Mouse (Mus musculus) MEL (cell line): ENCODE results near the gene Foxo3. TPM values are rescaled to one million over a fixed set of nuclear protein-coding genes. Genes with fewer than 3 reads are reported as not detected.

Experiments
- DNase-seq: peaks from one replicate; pipeline ENCODE4 v3.0.0; 2011; ENCODE audit warnings: low read depth, low spot score
- H3K27ac ChIP-seq: 2 replicates; pipeline ENCODE4 v1.5.1; 2012; ENCODE audit warnings: low read depth, mild to moderate bottlenecking, control low read depth, low read length, moderate library complexity; ENCODE audit not compliant: control insufficient read depth
- H3K27me3 ChIP-seq, 2 experiments: fragments of 150-350 bp in 1 of 2; sonication (generic) in 1 of 2; 2 replicates each; pipeline ENCODE4 v1.6.1; 2012; ENCODE audit warnings: low read length in 2 of 2, mild to moderate bottlenecking in 2 of 2, improper control_type of control experiment in 1 of 2, moderate library complexity in 1 of 2; ENCODE audit not compliant: insufficient read depth in 2 of 2, control insufficient read depth in 1 of 2
- H3K36me3 ChIP-seq, 2 experiments: 2 replicates each; pipeline ENCODE4 v1.6.1; 2012 to 2014; ENCODE audit warnings: low read length in 2 of 2, improper control_type of control experiment in 1 of 2, inconsistent platforms in 1 of 2, mild to moderate bottlenecking in 1 of 2; ENCODE audit not compliant: insufficient read depth in 2 of 2, control insufficient read depth in 1 of 2
- H3K4me1 ChIP-seq, 2 experiments: fragments of 150-350 bp in 1 of 2; sonication (generic) in 1 of 2; 2 replicates each; pipeline ENCODE4 v1.6.1; 2012; ENCODE audit warnings: low read length in 2 of 2, improper control_type of control experiment in 1 of 2, mild to moderate bottlenecking in 1 of 2; ENCODE audit not compliant: insufficient read depth in 2 of 2, control insufficient read depth in 1 of 2
- H3K4me3 ChIP-seq, 2 experiments: fragments of 150-350 bp in 1 of 2; sonication (generic) in 1 of 2; 2 replicates each; pipeline ENCODE4 v1.5.1; 2012; ENCODE audit warnings: low read depth in 2 of 2, low read length in 2 of 2, mild to moderate bottlenecking in 2 of 2, moderate library complexity in 2 of 2, control low read depth in 1 of 2, improper control_type of control experiment in 1 of 2; ENCODE audit not compliant: control insufficient read depth in 1 of 2, insufficient read depth in 1 of 2
- H3K79me2 ChIP-seq: 2 replicates; pipeline ENCODE4 v1.6.1; 2012; ENCODE audit warnings: mild to moderate bottlenecking, low read length, moderate library complexity; ENCODE audit not compliant: control insufficient read depth, poor library complexity, insufficient read depth
- H3K9ac ChIP-seq: 2 replicates; pipeline ENCODE4 v1.6.1; 2012; ENCODE audit warnings: low read depth, mild to moderate bottlenecking, control low read depth, low read length, moderate library complexity; ENCODE audit not compliant: control insufficient read depth, poor library complexity, severe bottlenecking
- H3K9me3 ChIP-seq: fragments of 150-350 bp; sonication (generic); replicated peaks from 2 replicates; pipeline ENCODE4 v1.6.1; 2012; ENCODE audit warnings: mild to moderate bottlenecking, low read length, improper control_type of control experiment, moderate library complexity; ENCODE audit not compliant: insufficient read depth
- CHD1 ChIP-seq: IDR thresholded peaks from 2 replicates; pipeline ENCODE4 v1.6.1; 2012; ENCODE audit warnings: low read depth, mild to moderate bottlenecking, inconsistent platforms, low read length, improper control_type of control experiment
- CTCF ChIP-seq, 3 experiments: IDR thresholded peaks in 2 of 3; conservative IDR thresholded peaks in 1 of 3; 2 replicates each; pipeline ENCODE4 v1.5.1; 2011 to 2012; ENCODE audit warnings: low read length in 3 of 3, low read depth in 2 of 3, mild to moderate bottlenecking in 2 of 3, improper control_type of control experiment in 1 of 3, inconsistent platforms in 1 of 3, mixed read lengths in 1 of 3, moderate library complexity in 1 of 3; ENCODE audit not compliant: control insufficient read depth in 1 of 3, insufficient read depth in 1 of 3, poor library complexity in 1 of 3, severe bottlenecking in 1 of 3
- ELF1 ChIP-seq: IDR thresholded peaks from 2 replicates; pipeline ENCODE4 v1.6.1; 2014; ENCODE audit warnings: low read depth, mild to moderate bottlenecking, inconsistent platforms, low read length, improper control_type of control experiment, moderate library complexity
- EP300 ChIP-seq, 2 experiments: IDR thresholded peaks; 2 replicates each; pipeline ENCODE4 v1.6.1; 2011; ENCODE audit warnings: improper control_type of control experiment in 2 of 2, low read length in 2 of 2, low read depth in 1 of 2, mild to moderate bottlenecking in 1 of 2
- ETS1 ChIP-seq: IDR thresholded peaks from 2 replicates; pipeline ENCODE4 v1.6.1; 2012; ENCODE audit warnings: low read depth, mild to moderate bottlenecking, inconsistent platforms, low read length, improper control_type of control experiment, moderate library complexity
- GABPA ChIP-seq: IDR thresholded peaks from 2 replicates; pipeline ENCODE4 v1.6.1; 2012; ENCODE audit warnings: low read depth, mild to moderate bottlenecking, inconsistent platforms, low read length, improper control_type of control experiment, moderate library complexity
- GATA1 ChIP-seq: IDR thresholded peaks from 2 replicates; pipeline ENCODE4 v1.6.1; 2011; ENCODE audit warnings: low read depth, low read length, improper control_type of control experiment
- JUND ChIP-seq: IDR thresholded peaks from 2 replicates; pipeline ENCODE4 v1.6.1; 2011; ENCODE audit warnings: low read depth, mild to moderate bottlenecking, improper control_type of control experiment, low read length
- KAT2A ChIP-seq: conservative IDR thresholded peaks from 2 replicates; pipeline ENCODE4 v1.6.1; 2012; ENCODE audit warnings: low read depth, low read length, improper control_type of control experiment, inconsistent platforms
- MAFK ChIP-seq: IDR thresholded peaks from 2 replicates; pipeline ENCODE4 v1.6.1; 2011; ENCODE audit warnings: low read depth, mild to moderate bottlenecking, low read length, improper control_type of control experiment, borderline replicate concordance
- MXI1 ChIP-seq: IDR thresholded peaks from 2 replicates; pipeline ENCODE4 v1.6.1; 2011; ENCODE audit warnings: mild to moderate bottlenecking, low read depth, low read length, improper control_type of control experiment
- MYC ChIP-seq: IDR thresholded peaks from 2 replicates; pipeline ENCODE4 v1.6.1; 2011; ENCODE audit warnings: low read depth, mild to moderate bottlenecking, low read length, improper control_type of control experiment, moderate library complexity
- NELFE ChIP-seq: IDR thresholded peaks from 2 replicates; pipeline ENCODE4 v1.6.1; 2011; ENCODE audit warnings: low read depth, low read length, improper control_type of control experiment
- POLR2AphosphoS2 ChIP-seq: IDR thresholded peaks from 2 replicates; pipeline ENCODE4 v1.6.1; 2011; ENCODE audit warnings: low read length, improper control_type of control experiment
- POLR2AphosphoS5 ChIP-seq: IDR thresholded peaks from 2 replicates; pipeline ENCODE4 v1.6.1; 2012; ENCODE audit warnings: low read depth, borderline replicate concordance, mild to moderate bottlenecking, inconsistent platforms, low read length, moderate library complexity, mixed read lengths
- RAD21 ChIP-seq: IDR thresholded peaks from 2 replicates; pipeline ENCODE4 v1.6.1; 2011; ENCODE audit warnings: mild to moderate bottlenecking, low read depth, low read length, improper control_type of control experiment
- SMC3 ChIP-seq: IDR thresholded peaks from 2 replicates; pipeline ENCODE4 v1.6.1; 2011; ENCODE audit warnings: low read depth, low read length, improper control_type of control experiment
- TBP ChIP-seq: IDR thresholded peaks from 2 replicates; pipeline ENCODE4 v1.8.0; 2011; ENCODE audit warnings: low read depth, low read length, improper control_type of control experiment
- TCF12 ChIP-seq: IDR thresholded peaks from 2 replicates; pipeline ENCODE4 v1.6.1; 2014; ENCODE audit warnings: low read depth, mild to moderate bottlenecking, inconsistent platforms, low read length, improper control_type of control experiment, moderate library complexity
- UBTF ChIP-seq: IDR thresholded peaks from 2 replicates; pipeline ENCODE4 v1.6.1; 2012; ENCODE audit warnings: low read depth, mild to moderate bottlenecking, inconsistent platforms, low read length, improper control_type of control experiment, moderate library complexity, borderline replicate concordance; ENCODE audit not compliant: insufficient read depth
- USF1 ChIP-seq: IDR thresholded peaks from 2 replicates; pipeline ENCODE4 v1.6.1; 2014; ENCODE audit warnings: low read depth, mild to moderate bottlenecking, inconsistent platforms, low read length, improper control_type of control experiment, moderate library complexity
- ZC3H11A ChIP-seq: IDR thresholded peaks from 2 replicates; pipeline ENCODE4 v1.6.1; 2012; ENCODE audit warnings: low read depth, mild to moderate bottlenecking, inconsistent platforms, low read length, improper control_type of control experiment
- ZKSCAN1 ChIP-seq: IDR thresholded peaks from 2 replicates; pipeline ENCODE4 v1.6.1; 2012; ENCODE audit warnings: low read depth, mild to moderate bottlenecking, inconsistent platforms, low read length, improper control_type of control experiment, moderate library complexity
- ZNF384 ChIP-seq: IDR thresholded peaks from 2 replicates; pipeline ENCODE4 v1.6.1; 2012; ENCODE audit warnings: low read depth, mild to moderate bottlenecking, inconsistent platforms, low read length, improper control_type of control experiment
- polyA plus RNA-seq, 2 experiments: library from polyadenylated mRNA; stranded (reverse) in 1 of 2; unstranded in 1 of 2; fragments of >175 nt in 1 of 2; fragments of >200 nt in 1 of 2; gene quantifications; 2 replicates each; pipeline versions ENCODE4 v1.2.1 to v1.2.4; 2012; ENCODE audit warnings: low replicate concordance in 2 of 2, low read depth in 1 of 2; ENCODE audit not compliant: insufficient read length in 2 of 2, insufficient read depth in 1 of 2, missing spikeins in 1 of 2
- total RNA-seq: library from RNA; depleted of rRNA; stranded (reverse); fragments of 300-350 nt; gene quantifications from 2 replicates; pipeline ENCODE4 v1.2.3, GENCODE M21; 2012

The Foxo3 gene
- total and polyA plus RNA-seq, 3 experiments = 21.0 to 103 (median 27.2) TPM

DNA sequence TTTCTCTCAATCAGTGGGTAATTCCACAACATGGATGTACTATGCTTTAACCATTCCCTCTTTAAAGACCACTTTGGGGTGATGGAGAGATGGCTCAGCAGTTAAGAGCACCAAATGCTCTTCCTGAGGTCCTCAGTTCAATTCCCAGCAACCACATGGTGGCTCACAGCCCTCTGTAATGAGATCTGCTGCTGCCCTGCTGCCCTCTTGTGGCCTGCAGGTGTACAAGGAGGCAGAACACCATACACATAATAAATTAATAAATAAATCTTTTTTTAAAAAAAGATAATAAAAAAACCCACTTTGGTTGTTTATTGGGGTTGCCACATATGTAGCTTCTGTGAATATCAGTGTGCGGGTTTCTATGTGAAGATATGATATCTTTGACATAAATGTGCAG is 21.4 kb upstream of the Foxo3 start:
- Histone ChIP-seq H3K4me3 (no peak overlapping the region), H3K9me3 (no peaks in the 10 kb centered on the region), H3K79me2 (no peaks in the 10 kb centered on the region), H3K9ac (no peak overlapping the region), H3K27me3 (no peaks in the 10 kb centered on the region; a peak in 1 of 4 replicates), H3K27ac (no peak overlapping the region), H3K36me3 (no peaks in the 10 kb centered on the region), H3K4me1 (peaks cover 0 to 3% of the 10 kb centered on the region in 2 experiments; a peak in 2 of 4 replicates)
- TF ChIP-seq TCF12 = no peak
- TF ChIP-seq ELF1 = no peak
- peak; percentile 39 to 76 (median 66) for TF ChIP-seq CTCF (IDR thresholded peaks at IDR 0.05 in 2 of 3, conservative IDR thresholded peaks at IDR 0.05 in 1 of 3; ENCODE audit: control insufficient read depth in 1 of 3, insufficient read depth in 1 of 3, low read depth in 2 of 3, low read length in 3 of 3, poor library complexity in 1 of 3, severe bottlenecking in 1 of 3)
- peak; percentile 65 for TF ChIP-seq SMC3
- no peak for TF ChIP-seq ETS1
- TF ChIP-seq EP300 (IDR thresholded peaks at IDR 0.05; ENCODE audit: low read depth in 1 of 2, low read length in 2 of 2) = no peak
- TF ChIP-seq JUND = no peak
- peak; percentile 55 for TF ChIP-seq RAD21
- TF ChIP-seq ZC3H11A = peak; percentile 33
- peak; percentile 45 for DNase-seq

DNA sequence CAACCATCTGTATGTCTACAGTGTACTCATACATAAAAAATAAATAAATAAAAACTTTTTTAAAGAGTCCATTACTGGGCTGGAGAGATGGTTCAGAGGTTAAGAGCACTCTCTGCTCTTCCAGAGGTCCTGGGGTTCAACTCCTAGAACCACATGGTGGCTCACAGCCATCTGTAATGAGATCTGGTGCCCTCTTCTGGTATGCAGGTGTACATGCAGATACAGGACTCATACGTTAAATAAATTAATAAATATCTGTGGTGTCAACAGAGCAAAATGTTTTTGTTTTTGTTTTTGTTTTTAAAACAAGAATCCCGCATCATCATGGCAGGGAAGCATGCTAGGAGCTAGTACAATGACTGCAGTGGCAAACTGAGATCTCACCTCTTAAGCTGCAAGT is 20.6 kb upstream of the Foxo3 start:
- no peaks in the 10 kb centered on the region for H3K9me3 ChIP-seq
- H3K27me3 ChIP-seq = no peaks in the 10 kb centered on the region
- DNase-seq = no peak
- peaks cover 0 to 3% of the 10 kb centered on the region in 2 experiments; a peak in 2 of 4 replicates for H3K4me1 ChIP-seq
- no peaks in the 10 kb centered on the region for H3K36me3 ChIP-seq
- no peak overlapping the region for H3K27ac ChIP-seq
- no peak overlapping the region for H3K4me3 ChIP-seq
- no peak for TF ChIP-seq GATA1
- TF ChIP-seq MYC = peak; percentile 25; the same call in 1 of the 2 replicates
- peak; percentile 30 to 51 (median 49); a peak in 5 of 6 replicates for TF ChIP-seq CTCF (IDR thresholded peaks at IDR 0.05 in 2 of 3, conservative IDR thresholded peaks at IDR 0.05 in 1 of 3; ENCODE audit: control insufficient read depth in 1 of 3, insufficient read depth in 1 of 3, low read depth in 2 of 3, low read length in 3 of 3, poor library complexity in 1 of 3, severe bottlenecking in 1 of 3)
- peak; percentile 48 for TF ChIP-seq SMC3
- TF ChIP-seq RAD21 = peak; percentile 35
- peak; percentile 41 for TF ChIP-seq ZC3H11A
- TF ChIP-seq TBP = no peak
- TF ChIP-seq, all 39 proteins: peak for 5
- no peak overlapping the region for H3K9ac ChIP-seq
- no peaks in the 10 kb centered on the region for H3K79me2 ChIP-seq

DNA sequence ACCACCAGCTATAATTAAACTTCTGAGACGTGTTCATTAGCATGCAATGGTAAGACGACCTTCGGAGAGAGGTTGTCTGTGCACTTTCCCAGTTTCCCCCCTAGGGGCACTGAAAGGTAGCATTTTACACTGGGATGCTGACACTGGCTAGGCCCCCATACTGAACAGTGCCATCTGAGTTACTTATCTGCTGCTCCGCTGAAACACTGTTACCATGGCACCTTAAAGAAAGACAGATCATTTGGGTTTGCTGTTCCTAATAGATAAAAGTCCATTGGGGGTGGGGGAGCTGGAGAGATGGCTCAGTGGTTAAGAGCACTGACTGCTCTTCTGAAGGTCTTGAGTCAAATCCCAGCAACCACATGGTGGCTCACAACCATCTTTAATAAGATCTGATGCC is 20.0 kb upstream of the Foxo3 start:
- Histone ChIP-seq H3K27me3 (no peaks in the 10 kb centered on the region), H3K4me3 (no peak overlapping the region), H3K27ac (no peak overlapping the region), H3K9me3 (no peaks in the 10 kb centered on the region), H3K79me2 (no peaks in the 10 kb centered on the region), H3K9ac (no peak overlapping the region), H3K4me1 (peaks cover 0 to 3% of the 10 kb centered on the region in 2 experiments; a peak in 2 of 4 replicates), H3K36me3 (no peaks in the 10 kb centered on the region)
- DNase-seq = peak; percentile 50
- TF ChIP-seq SMC3 (no peak; the same call in 1 of the 2 replicates), UBTF (no peak), MXI1 (no peak), MYC (no peak), ZKSCAN1 (no peak), TBP (no peak), ETS1 (no peak), POLR2AphosphoS2 (no peak), CHD1 (no peak), JUND (no peak), GATA1 (0 out of 2 replicates have a peak, but pooled peaks have one; percentile 18), ZNF384 (no peak), KAT2A (no peak), NELFE (no peak), POLR2AphosphoS5 (no peak), EP300 (IDR thresholded peaks at IDR 0.05; ENCODE audit: low read depth in 1 of 2, low read length in 2 of 2) (peak in 1 of 2 experiments; percentile 45; a peak in 1 of 4 replicates), GABPA (no peak), USF1 (no peak), MAFK (no peak)
